Mouse (Mus musculus) embryonic facial prominence, embryonic 14.5 days (tissue): ENCODE measurements at regions not wholly inside any gene's neighbourhood (a gene's known extent, or its start where the extent isn't known, plus 50 kb on each side); places are given as distances from the start of the nearest gene placed in this dataset.

Experiments used
- ATAC-seq: fragments of 200-750 bp; cut with Nextera tagmentation; 2 replicates; pipeline ENCODE4 v1.8.0; 2017; ENCODE audit warnings: low read depth, moderate number of reproducible peaks, moderate TSS enrichment
- DNase-seq: peaks from one replicate; pipeline ENCODE4 v3.0.0-alpha.2; 2015; ENCODE audit warnings: low spot score
- H3K27ac ChIP-seq: fragments of 300-500 bp; sonication (generic); replicated peaks from 2 replicates; pipeline ENCODE4 v1.5.1; 2014; ENCODE audit warnings: low read depth, mild to moderate bottlenecking, low read length, moderate library complexity
- H3K27me3 ChIP-seq: fragments of 300-500 bp; sonication (generic); replicated peaks from 2 replicates; pipeline ENCODE4 v1.6.1; 2014; ENCODE audit warnings: low read length; ENCODE audit not compliant: control insufficient read depth, insufficient read depth
- H3K36me3 ChIP-seq: fragments of 300-500 bp; sonication (generic); 2 replicates; pipeline ENCODE4 v1.6.1; 2014; ENCODE audit warnings: low read length, mixed read lengths; ENCODE audit not compliant: control insufficient read depth, insufficient read depth
- H3K4me1 ChIP-seq: fragments of 300-500 bp; sonication (generic); 2 replicates; pipeline ENCODE4 v1.6.1; 2014; ENCODE audit warnings: antibody characterized with exemption, low read length; ENCODE audit not compliant: control insufficient read depth, insufficient read depth
- H3K4me2 ChIP-seq: fragments of 300-500 bp; sonication (generic); 2 replicates; pipeline ENCODE4 v1.6.1; 2014; ENCODE audit warnings: low read depth, mild to moderate bottlenecking, low read length, moderate library complexity, mixed read lengths
- H3K4me3 ChIP-seq: fragments of 300-500 bp; sonication (generic); 2 replicates; pipeline ENCODE4 v1.5.1; 2014; ENCODE audit warnings: low read depth, mild to moderate bottlenecking, low read length
- H3K9ac ChIP-seq: fragments of 300-500 bp; sonication (generic); 2 replicates; pipeline ENCODE4 v1.6.1; 2014; ENCODE audit warnings: low read depth, mild to moderate bottlenecking, low read length, moderate library complexity, mixed read lengths
- H3K9me3 ChIP-seq: fragments of 300-500 bp; sonication (generic); 2 replicates; pipeline ENCODE4 v1.6.1; 2016; ENCODE audit warnings: low read length; ENCODE audit not compliant: control insufficient read depth
- WGBS: fragments of 180-500 bp; shearing (Covaris S2); extraction: QIAGEN DNeasy Blood & Tissue Kit; methylation state at CpG from one replicate; pipeline ENCODE4 v1.1.7; 2014; 5-methylcytosine and 5-hydroxymethylcytosine counted together

GRCm38 (mm10) chr10:66787812-66788211, 308.1 kb upstream of the Jmjd1c start:
- DNase-seq (no peak), ATAC-seq (no peak)
- Histone ChIP-seq H3K4me3 (no peak overlapping the region), H3K4me2 (no peak overlapping the region), H3K27me3 (no peaks in the 10 kb centered on the region), H3K27ac (no peak overlapping the region), H3K36me3 (no peaks in the 10 kb centered on the region), H3K9me3 (0 out of 2 replicates have a peak, but pooled peaks cover 3% of the 10 kb centered on the region), H3K4me1 (no peaks in the 10 kb centered on the region), H3K9ac (no peak overlapping the region)
- WGBS = 85% methylated on average over 7 of the region's 7 CpGs

GRCm38 (mm10) chr10:66796296-66796695, 299.6 kb upstream of the Jmjd1c start:
- H3K9ac ChIP-seq = no peak overlapping the region
- ATAC-seq (no peak), DNase-seq (no peak)
- H3K4me2 ChIP-seq = no peak overlapping the region
- no peaks in the 10 kb centered on the region for H3K4me1 ChIP-seq
- 80% methylated on average over 9 of the region's 9 CpGs for WGBS
- H3K4me3 ChIP-seq = no peak overlapping the region
- no peaks in the 10 kb centered on the region for H3K27me3 ChIP-seq
- no peak overlapping the region for H3K27ac ChIP-seq
- H3K9me3 ChIP-seq = no peaks in the 10 kb centered on the region
- no peaks in the 10 kb centered on the region for H3K36me3 ChIP-seq

DNA sequence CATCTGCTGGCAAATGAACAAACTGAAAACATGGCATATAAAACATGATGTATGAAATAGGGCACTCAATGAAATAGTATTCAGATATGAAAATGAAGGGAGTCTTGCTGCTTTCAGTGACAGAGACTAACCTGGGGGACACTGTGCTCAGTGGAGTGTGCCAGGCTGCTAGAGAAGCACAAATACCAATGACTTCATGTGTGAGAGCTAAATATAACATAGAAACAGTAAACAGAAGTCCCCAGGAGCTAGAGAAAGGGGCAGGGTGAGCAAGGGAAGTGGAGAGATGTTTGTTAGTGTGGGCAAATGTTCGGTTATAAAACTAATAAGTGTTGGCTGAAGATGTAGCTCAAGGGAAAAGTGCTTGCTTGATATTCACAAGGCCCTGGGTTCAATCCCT, 293.2 kb upstream of the Jmjd1c start:
- Histone ChIP-seq H3K4me3 (no peak overlapping the region), H3K27me3 (no peaks in the 10 kb centered on the region), H3K9ac (no peak overlapping the region), H3K36me3 (no peaks in the 10 kb centered on the region), H3K4me1 (no peaks in the 10 kb centered on the region), H3K4me2 (no peak overlapping the region), H3K9me3 (0 out of 2 replicates have a peak, but pooled peaks cover 14% of the 10 kb centered on the region), H3K27ac (no peak overlapping the region)
- 76% methylated on average over 1 of the region's 1 CpGs for WGBS
- ATAC-seq = no peak
- DNase-seq = no peak

DNA sequence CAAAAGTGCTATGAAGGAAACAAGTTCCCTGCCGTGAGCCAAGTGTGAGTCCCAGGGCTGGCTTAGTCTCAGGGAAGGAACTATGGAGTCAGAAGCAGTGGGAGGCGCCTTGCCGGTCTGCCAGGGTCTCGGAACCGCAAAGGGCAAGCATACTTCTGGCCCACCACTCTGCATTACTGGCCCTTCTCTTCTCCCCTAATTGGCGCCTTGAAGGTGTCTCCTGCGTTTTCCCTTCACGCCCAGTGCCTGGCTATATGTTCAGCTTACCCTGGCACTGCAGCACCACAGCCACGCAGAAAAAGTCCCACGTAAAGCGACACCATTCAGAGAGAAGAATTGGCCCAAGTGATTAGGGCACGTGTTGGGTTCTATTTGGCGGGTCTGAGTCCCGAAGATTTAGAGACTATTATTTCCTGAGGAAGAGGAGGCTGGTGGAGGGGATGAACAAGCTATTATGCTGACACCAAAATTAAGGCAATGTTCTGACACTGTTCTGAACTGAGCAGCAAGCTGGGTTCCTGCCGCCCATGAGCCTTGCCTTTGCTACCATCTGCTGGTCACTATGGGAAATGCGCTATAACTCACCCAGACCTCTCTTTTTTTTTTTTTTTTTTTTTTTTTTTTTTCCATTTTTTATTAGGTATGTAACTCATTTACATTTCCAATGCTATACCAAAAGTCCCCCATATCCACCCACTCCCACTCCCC, 288.5 kb upstream of the Jmjd1c start:
- no peaks in the 10 kb centered on the region for H3K36me3 ChIP-seq
- H3K4me1 ChIP-seq = no peaks in the 10 kb centered on the region
- H3K27ac ChIP-seq = no peak overlapping the region
- peak overlapping the region; percentile 38; the same call in 1 of the 2 replicates for H3K4me2 ChIP-seq
- no peak for ATAC-seq
- H3K27me3 ChIP-seq = no peaks in the 10 kb centered on the region
- peak; percentile 71 for DNase-seq
- no peak overlapping the region for H3K9ac ChIP-seq
- no peak overlapping the region for H3K4me3 ChIP-seq
- 0 out of 2 replicates have a peak, but pooled peaks cover 14% of the 10 kb centered on the region for H3K9me3 ChIP-seq
- 41% methylated on average over 16 of the region's 16 CpGs for WGBS

DNA sequence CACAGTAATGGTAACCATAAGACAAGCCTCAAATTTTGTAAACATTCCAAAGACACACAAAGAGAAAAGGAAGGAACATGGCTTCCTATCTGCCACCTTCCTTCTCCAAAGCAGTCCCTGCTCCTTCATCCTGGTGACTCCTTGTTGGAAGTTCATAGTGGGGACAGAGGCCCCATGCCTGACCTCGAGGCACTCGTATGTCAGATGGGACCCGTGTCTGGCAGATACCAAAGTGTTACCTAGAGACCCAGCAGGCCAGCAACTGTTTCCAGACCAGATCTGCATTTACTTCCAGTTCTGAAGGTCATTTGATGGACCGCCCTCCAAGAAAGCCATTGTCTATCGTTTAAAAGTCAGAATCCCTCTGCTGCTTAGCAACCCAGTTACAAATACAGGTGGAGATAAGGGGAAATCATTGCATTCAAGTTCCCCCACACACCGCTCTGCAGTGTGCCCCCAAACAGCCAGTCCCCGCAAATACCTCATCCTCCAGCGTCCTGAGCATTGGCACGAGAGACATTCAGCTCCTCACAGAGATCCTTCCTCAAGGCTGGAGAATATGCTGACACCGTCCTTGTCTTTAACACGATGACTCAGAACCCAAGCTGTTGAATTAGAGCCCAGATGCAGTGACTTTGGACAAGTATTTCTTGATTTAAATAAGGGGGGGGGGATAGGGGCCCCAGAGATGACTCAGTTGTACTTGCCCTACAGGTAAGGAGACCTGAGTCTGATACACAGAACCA, 283.2 kb upstream of the Jmjd1c start:
- H3K4me3 ChIP-seq = no peak overlapping the region
- no peak overlapping the region for H3K27ac ChIP-seq
- no peaks in the 10 kb centered on the region for H3K36me3 ChIP-seq
- DNase-seq (no peak), ATAC-seq (no peak)
- no peak overlapping the region for H3K9ac ChIP-seq
- peaks cover 4% of the 10 kb centered on the region; the same call in 1 of the 2 replicates for H3K4me1 ChIP-seq
- 83% methylated on average over 11 of the region's 11 CpGs for WGBS
- H3K4me2 ChIP-seq = no peak overlapping the region
- no peaks in the 10 kb centered on the region for H3K27me3 ChIP-seq
- no peaks in the 10 kb centered on the region for H3K9me3 ChIP-seq

- Histone ChIP-seq H3K4me1 (peaks cover 4% of the 10 kb centered on the region; the same call in 1 of the 2 replicates), H3K27me3 (no peaks in the 10 kb centered on the region), H3K4me2 (peak overlapping the region; percentile 44), H3K36me3 (no peaks in the 10 kb centered on the region), H3K9me3 (no peaks in the 10 kb centered on the region), H3K9ac (no peak overlapping the region), H3K4me3 (no peak overlapping the region), H3K27ac (peak overlapping the region; percentile 23; the same call in 1 of the 2 replicates)
- no peak for DNase-seq
- WGBS = 13% methylated on average over 15 of the region's 15 CpGs
- ATAC-seq = peak; percentile 47; the same call in 1 of the 2 replicates
Measured at GRCm38 (mm10) chr10:66813850-66814564, 281.9 kb upstream of the Jmjd1c start.

DNA sequence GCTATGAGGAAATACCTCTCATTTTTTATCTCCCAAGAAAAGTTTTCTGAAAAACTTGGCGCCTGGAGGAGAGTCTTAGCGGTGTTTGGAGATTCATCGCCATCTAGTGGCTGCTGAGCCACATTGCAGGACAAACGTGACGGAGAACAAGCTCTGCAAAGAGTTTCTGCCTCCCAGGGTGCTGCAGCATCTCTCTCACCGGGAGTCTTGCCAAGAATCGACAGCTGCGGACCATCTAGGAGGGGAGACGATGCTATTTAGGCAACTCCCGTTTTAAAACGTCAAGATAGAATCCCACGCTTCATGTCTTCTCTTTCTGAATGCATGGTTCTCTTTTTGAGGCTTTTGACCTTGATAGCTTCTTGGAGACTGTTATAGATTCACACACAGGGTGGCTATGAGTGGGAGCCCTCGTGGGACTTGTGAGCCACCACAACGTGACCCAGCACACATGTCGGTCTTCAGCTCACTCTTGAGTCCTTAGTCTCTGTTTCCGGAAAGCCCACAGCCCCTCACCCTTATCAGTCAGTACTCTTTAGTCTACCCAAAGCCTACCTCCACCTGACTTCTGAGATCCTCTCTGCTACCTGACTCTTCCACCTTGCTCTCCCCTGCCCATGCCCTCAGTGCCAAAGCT, 281.2 kb upstream of the Jmjd1c start:
- Histone ChIP-seq H3K27ac (peak overlapping the region; percentile 23; the same call in 1 of the 2 replicates), H3K9ac (no peak overlapping the region), H3K4me3 (no peak overlapping the region), H3K9me3 (no peaks in the 10 kb centered on the region), H3K4me2 (peak overlapping the region; percentile 44), H3K4me1 (peaks cover 4% of the 10 kb centered on the region; the same call in 1 of the 2 replicates), H3K36me3 (no peaks in the 10 kb centered on the region), H3K27me3 (no peaks in the 10 kb centered on the region)
- WGBS = 10% methylated on average over 16 of the region's 16 CpGs
- peak; percentile 95 for DNase-seq
- ATAC-seq = peak; percentile 84

GRCm38 (mm10) chr10:66815951-66816350, 280.0 kb upstream of the Jmjd1c start:
- H3K27ac ChIP-seq = no peak overlapping the region
- H3K4me2 ChIP-seq = no peak overlapping the region
- no peaks in the 10 kb centered on the region for H3K36me3 ChIP-seq
- DNase-seq = no peak
- H3K4me3 ChIP-seq = no peak overlapping the region
- H3K4me1 ChIP-seq = peaks cover 4% of the 10 kb centered on the region; the same call in 1 of the 2 replicates
- WGBS = 61% methylated on average over 4 of the region's 4 CpGs
- H3K9ac ChIP-seq = no peak overlapping the region
- no peaks in the 10 kb centered on the region for H3K9me3 ChIP-seq
- no peak for ATAC-seq
- no peaks in the 10 kb centered on the region for H3K27me3 ChIP-seq
